Mouse (Mus musculus) stomach, embryonic 16.5 days (tissue): ENCODE measurements at regions not wholly inside any gene's neighbourhood (a gene's known extent, or its start where the extent isn't known, plus 50 kb on each side); places are given as distances from the start of the nearest gene placed in this dataset.

Experiments used
- ATAC-seq: fragments of 200-750 bp; cut with Nextera tagmentation; 2 replicates; pipeline ENCODE4 v1.8.0; 2017; ENCODE audit warnings: moderate number of reproducible peaks, moderate TSS enrichment; ENCODE audit not compliant: insufficient read depth, low FRiP score
- H3K27ac ChIP-seq: fragments of 300-500 bp; sonication (generic); 2 replicates; pipeline ENCODE4 v1.5.1; 2014; ENCODE audit warnings: low read length
- H3K27me3 ChIP-seq: fragments of 300-500 bp; sonication (generic); 2 replicates; pipeline ENCODE4 v1.6.1; 2014; ENCODE audit warnings: low read length, control low read depth, mixed read lengths; ENCODE audit not compliant: control insufficient read depth, insufficient read depth
- H3K36me3 ChIP-seq: fragments of 300-500 bp; sonication (generic); 2 replicates; pipeline ENCODE4 v1.6.1; 2014; ENCODE audit warnings: low read length; ENCODE audit not compliant: control insufficient read depth, insufficient read depth
- H3K4me1 ChIP-seq: fragments of 300-500 bp; sonication (generic); 2 replicates; pipeline ENCODE4 v1.6.1; 2014; ENCODE audit warnings: low read length, control low read depth, mixed read lengths; ENCODE audit not compliant: control insufficient read depth, insufficient read depth
- H3K4me2 ChIP-seq: fragments of 300-500 bp; sonication (generic); 2 replicates; pipeline ENCODE4 v1.6.1; 2014; ENCODE audit warnings: low read depth, low read length, mixed read lengths
- H3K4me3 ChIP-seq: fragments of 300-500 bp; sonication (generic); replicated peaks from 2 replicates; pipeline ENCODE4 v1.5.1; 2014; ENCODE audit warnings: mild to moderate bottlenecking, low read length
- H3K9ac ChIP-seq: fragments of 300-500 bp; sonication (generic); 2 replicates; pipeline ENCODE4 v1.6.1; 2014; ENCODE audit warnings: low read length
- H3K9me3 ChIP-seq: fragments of 300-500 bp; sonication (generic); replicated peaks from 2 replicates; pipeline ENCODE4 v1.6.1; 2016; ENCODE audit warnings: low read length, control low read depth; ENCODE audit not compliant: control insufficient read depth
- WGBS: fragments of 180-500 bp; shearing (Covaris S2); extraction: QIAGEN DNeasy Blood & Tissue Kit; methylation state at CpG from one replicate; pipeline ENCODE4 v1.1.7; 2014; 5-methylcytosine and 5-hydroxymethylcytosine counted together

GRCm38 (mm10) chr10:95030801-95031200 is 86.2 kb upstream of the Plxnc1 start:
- no peaks in the 10 kb centered on the region for H3K36me3 ChIP-seq
- H3K27ac ChIP-seq: no peak overlapping the region
- H3K4me2 ChIP-seq: no peak overlapping the region
- H3K4me1 ChIP-seq: no peaks in the 10 kb centered on the region
- ATAC-seq: no peak
- 68% methylated on average over 5 of the region's 5 CpGs for WGBS
- no peaks in the 10 kb centered on the region for H3K27me3 ChIP-seq
- H3K9me3 ChIP-seq: no peaks in the 10 kb centered on the region
- H3K4me3 ChIP-seq: no peak overlapping the region
- H3K9ac ChIP-seq: no peak overlapping the region

GRCm38 (mm10) chr10:95029554-95029953 is 84.9 kb upstream of the Plxnc1 start:
- Histone ChIP-seq H3K4me2 (no peak overlapping the region), H3K9me3 (no peaks in the 10 kb centered on the region), H3K4me1 (no peaks in the 10 kb centered on the region), H3K4me3 (no peak overlapping the region), H3K27ac (no peak overlapping the region), H3K9ac (no peak overlapping the region), H3K27me3 (no peaks in the 10 kb centered on the region), H3K36me3 (no peaks in the 10 kb centered on the region)
- 46% methylated on average over 3 of the region's 3 CpGs for WGBS
- no peak for ATAC-seq

- H3K27me3 ChIP-seq: no peaks in the 10 kb centered on the region
- no peak overlapping the region for H3K9ac ChIP-seq
- H3K9me3 ChIP-seq: no peaks in the 10 kb centered on the region
- H3K4me1 ChIP-seq: no peaks in the 10 kb centered on the region
- no peak for ATAC-seq
- 84% methylated on average over 12 of the region's 12 CpGs for WGBS
- H3K27ac ChIP-seq: no peak overlapping the region
- H3K36me3 ChIP-seq: no peaks in the 10 kb centered on the region
- no peak overlapping the region for H3K4me3 ChIP-seq
- no peak overlapping the region for H3K4me2 ChIP-seq
Observed at GRCm38 (mm10) chr10:95025569-95026327, 81.1 kb upstream of the Plxnc1 start.

GRCm38 (mm10) chr10:95021209-95021608 is 76.6 kb upstream of the Plxnc1 start:
- Histone ChIP-seq H3K4me3 (no peak overlapping the region), H3K4me1 (no peaks in the 10 kb centered on the region), H3K36me3 (no peaks in the 10 kb centered on the region), H3K27me3 (no peaks in the 10 kb centered on the region), H3K9me3 (0 out of 2 replicates have a peak, but pooled peaks cover 4% of the 10 kb centered on the region), H3K27ac (no peak overlapping the region), H3K4me2 (no peak overlapping the region), H3K9ac (no peak overlapping the region)
- WGBS: 60% methylated on average over 1 of the region's 1 CpGs
- no peak for ATAC-seq

GRCm38 (mm10) chr10:95016896-95017295 is 72.3 kb upstream of the Plxnc1 start:
- Histone ChIP-seq H3K4me2 (no peak overlapping the region), H3K4me1 (0 out of 2 replicates have a peak, but pooled peaks cover 2% of the 10 kb centered on the region), H3K36me3 (no peaks in the 10 kb centered on the region), H3K9me3 (0 out of 2 replicates have a peak, but pooled peaks cover 4% of the 10 kb centered on the region), H3K27ac (no peak overlapping the region), H3K9ac (no peak overlapping the region), H3K4me3 (no peak overlapping the region), H3K27me3 (no peaks in the 10 kb centered on the region)
- ATAC-seq: no peak
- WGBS: 89% methylated on average over 7 of the region's 7 CpGs

GRCm38 (mm10) chr10:95015298-95015951 is 70.8 kb upstream of the Plxnc1 start:
- WGBS: 84% methylated on average over 9 of the region's 9 CpGs
- no peaks in the 10 kb centered on the region for H3K27me3 ChIP-seq

GRCm38 (mm10) chr10:95013946-95014345 is 69.3 kb upstream of the Plxnc1 start:
- no peak overlapping the region for H3K27ac ChIP-seq
- H3K9ac ChIP-seq: no peak overlapping the region
- H3K4me2 ChIP-seq: no peak overlapping the region
- no peaks in the 10 kb centered on the region for H3K36me3 ChIP-seq
- no peak for ATAC-seq
- 62% methylated on average over 4 of the region's 4 CpGs for WGBS
- 0 out of 2 replicates have a peak, but pooled peaks cover 2% of the 10 kb centered on the region for H3K4me1 ChIP-seq
- no peak overlapping the region for H3K4me3 ChIP-seq
- 0 out of 2 replicates have a peak, but pooled peaks cover 4% of the 10 kb centered on the region for H3K9me3 ChIP-seq
- no peaks in the 10 kb centered on the region for H3K27me3 ChIP-seq

More at GRCm38 (mm10) chr10:95015298-95015951, 70.8 kb upstream of the Plxnc1 start:
- Histone ChIP-seq H3K4me2 (no peak overlapping the region), H3K27ac (no peak overlapping the region), H3K9ac (no peak overlapping the region), H3K4me3 (no peak overlapping the region), H3K36me3 (no peaks in the 10 kb centered on the region), H3K9me3 (0 out of 2 replicates have a peak, but pooled peaks cover 4% of the 10 kb centered on the region), H3K4me1 (0 out of 2 replicates have a peak, but pooled peaks cover 2% of the 10 kb centered on the region)
- ATAC-seq: no peak

- 86% methylated on average over 11 of the region's 11 CpGs for WGBS
- ATAC-seq: no peak
Observed at GRCm38 (mm10) chr10:95013213-95013915, 68.7 kb upstream of the Plxnc1 start.

GRCm38 (mm10) chr10:95010333-95010732 is 65.7 kb upstream of the Plxnc1 start:
- no peaks in the 10 kb centered on the region for H3K36me3 ChIP-seq
- no peak overlapping the region for H3K4me2 ChIP-seq
- 89% methylated on average over 6 of the region's 6 CpGs for WGBS
- H3K27ac ChIP-seq: no peak overlapping the region
- H3K9me3 ChIP-seq: no peaks in the 10 kb centered on the region
- H3K9ac ChIP-seq: no peak overlapping the region
- 0 out of 2 replicates have a peak, but pooled peaks cover 2% of the 10 kb centered on the region for H3K4me1 ChIP-seq
- H3K4me3 ChIP-seq: no peak overlapping the region
- ATAC-seq: no peak
- no peaks in the 10 kb centered on the region for H3K27me3 ChIP-seq

More at GRCm38 (mm10) chr10:95013213-95013915, 68.7 kb upstream of the Plxnc1 start:
- H3K4me3 ChIP-seq: no peak overlapping the region
- H3K9me3 ChIP-seq: 0 out of 2 replicates have a peak, but pooled peaks cover 4% of the 10 kb centered on the region
- no peak overlapping the region for H3K27ac ChIP-seq
- H3K4me2 ChIP-seq: no peak overlapping the region
- no peaks in the 10 kb centered on the region for H3K36me3 ChIP-seq
- no peaks in the 10 kb centered on the region for H3K27me3 ChIP-seq
- 0 out of 2 replicates have a peak, but pooled peaks cover 2% of the 10 kb centered on the region for H3K4me1 ChIP-seq
- H3K9ac ChIP-seq: no peak overlapping the region
